Comparison of ENCODE assay signal across 12 mouse cellular contexts in genomic region chr10:89434509-89435210, GRCm38 (mm10). TPM values are rescaled to one million over a fixed set of nuclear protein-coding genes. Genes with fewer than 3 reads are reported as not detected.
DNase-seq lines count a peak whose midpoint lies in the region; ATAC-seq lines count a peak whose summit lies in the region.
"Had no signal": no experiment of that assay in that cellular context is flagged by ENCODE, and none has a peak within 500 bp of the region (broad histone marks: within the 10 kb centered on the region; RNA-seq: fewer than 3 reads in every experiment).

No protein-coding gene starts in this region.

- peak; percentile 62; the same call in 1 of the 2 replicates for ATAC-seq in neural tube, embryonic 11.5 days (ENCODE audit: insufficient read depth, low FRiP score, low TSS enrichment)
- ATAC-seq in forebrain, embryonic 15.5 days (replicated peaks) = 0 out of 2 replicates have a peak, but pooled peaks have one; percentile 51
- peak; percentile 69 for ATAC-seq in midbrain, embryonic 11.5 days (ENCODE audit: low FRiP score)

- no peak overlapping the region for H3K9ac ChIP-seq in neural tube, embryonic 11.5 days (ENCODE audit: low read length)
- no peak overlapping the region for H3K9ac ChIP-seq in forebrain, embryonic 15.5 days (replicated peaks)
- 0 out of 2 replicates have a peak overlapping the region, but pooled peaks have one; percentile 9 for H3K9ac ChIP-seq in midbrain, embryonic 11.5 days (ENCODE audit: low read length)

- H3K4me2 ChIP-seq in neural tube, embryonic 11.5 days (ENCODE audit: low read depth) = no peak overlapping the region
- H3K4me2 ChIP-seq in forebrain, embryonic 15.5 days (replicated peaks) = peak overlapping the region; percentile 32
- peak overlapping the region; percentile 32 for H3K4me2 ChIP-seq in midbrain, embryonic 11.5 days

- no peaks in the 10 kb centered on the region for H3K36me3 ChIP-seq in neural tube, embryonic 11.5 days (ENCODE audit: control insufficient read depth, insufficient read depth, low read length)
- no peaks in the 10 kb centered on the region for H3K36me3 ChIP-seq in forebrain, embryonic 15.5 days
- no peaks in the 10 kb centered on the region for H3K36me3 ChIP-seq in midbrain, embryonic 11.5 days (ENCODE audit: control insufficient read depth, insufficient read depth, low read length)

- no peaks in the 10 kb centered on the region for H3K9me3 ChIP-seq in neural tube, embryonic 11.5 days (ENCODE audit: control insufficient read depth, low read length)
- no peaks in the 10 kb centered on the region for H3K9me3 ChIP-seq in forebrain, embryonic 15.5 days
- H3K9me3 ChIP-seq in midbrain, embryonic 11.5 days (ENCODE audit: control insufficient read depth, low read length) = no peaks in the 10 kb centered on the region

- H3K4me3 ChIP-seq in neural tube, embryonic 11.5 days (ENCODE audit: low read depth, low read length) = no peak overlapping the region
- no peak overlapping the region for H3K4me3 ChIP-seq in forebrain, embryonic 15.5 days
- no peak overlapping the region for H3K4me3 ChIP-seq in midbrain, embryonic 11.5 days (ENCODE audit: low read depth, low read length)

- peak; percentile 54 for DNase-seq in neural tube, embryonic 11.5 days (ENCODE audit: low spot score)
- no peak for DNase-seq in neural tube, embryonic 10.5 days (ENCODE audit: extremely low spot score, low spot score)
- DNase-seq in midbrain, embryonic 11.5 days (ENCODE audit: low spot score, missing footprints) = peak; percentile 94
- peak; percentile 24 for DNase-seq in yolk sac, embryonic 10.5 days (ENCODE audit: low spot score)
- no peak for DNase-seq in kidney, postnatal 14 days
- no peak for DNase-seq in layer of hippocampus, adult 9-11 months
- DNase-seq in adrenal gland, adult (ENCODE audit: inconsistent age in 2 of 2, low spot score in 1 of 2) = no peak
- DNase-seq: adrenal gland, postnatal 36 days; cerebellum, postnatal 14 days; kidney, postnatal 25 days had no signal

- H3K27me3 ChIP-seq in neural tube, embryonic 11.5 days (ENCODE audit: control insufficient read depth, insufficient read depth, low read length) = peaks cover 13% of the 10 kb centered on the region
- H3K27me3 ChIP-seq in forebrain, embryonic 15.5 days = no peaks in the 10 kb centered on the region
- peaks cover 60% of the 10 kb centered on the region for H3K27me3 ChIP-seq in midbrain, embryonic 11.5 days (ENCODE audit: control insufficient read depth, insufficient read depth, low read length)

- WGBS in neural tube, embryonic 11.5 days = 37% methylated on average over 17 of the region's 17 CpGs
- 6% methylated on average over 17 of the region's 17 CpGs for whole genome bisulfite sequencing in forebrain, embryonic 15.5 days
- 17% methylated on average over 17 of the region's 17 CpGs for WGBS in midbrain, embryonic 11.5 days

- H3K4me1 ChIP-seq in neural tube, embryonic 11.5 days (ENCODE audit: control insufficient read depth, insufficient read depth, low read length) = no peaks in the 10 kb centered on the region
- peaks cover 37% of the 10 kb centered on the region for H3K4me1 ChIP-seq in forebrain, embryonic 15.5 days
- H3K4me1 ChIP-seq in midbrain, embryonic 11.5 days (ENCODE audit: control insufficient read depth, insufficient read depth, low read length) = peaks cover 12% of the 10 kb centered on the region

- no peak overlapping the region for H3K27ac ChIP-seq in neural tube, embryonic 11.5 days (ENCODE audit: low read depth, low read length)
- peak overlapping the region; percentile 29 for H3K27ac ChIP-seq in forebrain, embryonic 15.5 days (replicated peaks)
- no peak overlapping the region for H3K27ac ChIP-seq in midbrain, embryonic 11.5 days (ENCODE audit: low read depth, low read length)
- H3K27ac ChIP-seq: macrophage had no signal

RNA-seq across cellular contexts. Expression of gene Gas2l3, which starts 9.1 kb away (rescaled TPM):
- polyA plus RNA-seq in neural tube, embryonic 11.5 days (2014; fragmentation: Nextera tagmentation; extraction: Ambion mirVana) = 7.4 and 8.0 TPM in 2 replicates
- 12.1 and 13.9 TPM in 2 replicates for polyA plus RNA-seq in forebrain, embryonic 15.5 days (2015; fragmentation: Nextera tagmentation; extraction: Ambion mirVana)
- 8.9 and 10.4 TPM in 2 replicates for polyA plus RNA-seq in midbrain, embryonic 11.5 days (2014; fragmentation: Nextera tagmentation; extraction: Ambion mirVana)

Comparison
In these comparisons a context has a peak if more than half of its experiments do, and no peak if none do; other contexts are left out.
1. DNase-seq: peak in neural tube, embryonic 11.5 days (single experiment), midbrain, embryonic 11.5 days (single experiment) and yolk sac, embryonic 10.5 days (single experiment); none in neural tube, embryonic 10.5 days (single experiment), kidney, postnatal 14 days (single experiment), layer of hippocampus, adult 9-11 months (single experiment) and adrenal gland, adult (0 of 2).
2. Peak in every context shown above with its lines, with median percentiles within 50 percentile points of each other: ATAC-seq.